Mouse (Mus musculus) macrophage (primary cell): Measurements from ENCODE around the gene Cdk1. TPM values are rescaled to one million over a fixed set of nuclear protein-coding genes. Genes with fewer than 3 reads are reported as not detected.

Source experiments
- H3K27ac ChIP-seq: fragments of 350-480 bp; formaldehyde crosslinking; 2 replicates; pipeline ENCODE4 v1.9.0; 2021
- H3K36me3 ChIP-seq: fragments of 350-480 bp; formaldehyde crosslinking; 2 replicates; pipeline ENCODE4 v1.9.0; 2021; ENCODE audit errors: inconsistent target
- H3K4me3 ChIP-seq: fragments of 350-480 bp; formaldehyde crosslinking; 2 replicates; pipeline ENCODE4 v1.9.0; 2021; ENCODE audit errors: inconsistent target
- H3K79me2 ChIP-seq: fragments of 350-480 bp; formaldehyde crosslinking; 2 replicates; pipeline ENCODE4 v1.9.0; 2021; ENCODE audit errors: inconsistent target
- WGBS: methylation state at CpG from one replicate; pipeline ENCODE4 v1.1.7; 2026; ENCODE audit warnings: inconsistent platforms; ENCODE audit not compliant: missing documents; 5-methylcytosine and 5-hydroxymethylcytosine counted together
- polyA plus RNA-seq: library from polyadenylated mRNA; stranded (reverse); fragments of 250-400 nt; gene quantifications from 3 replicates; pipeline ENCODE4 v1.2.4, GENCODE M21; 2018; ENCODE audit warnings: inconsistent platforms
- total RNA-seq, 78 experiments: library from RNA; depleted of rRNA; stranded (reverse); fragments of 250-400 nt; gene quantifications; 1 replicate in 9 of 78; 2 replicates in 24 of 78; 3 replicates in 43 of 78; 4 replicates in 2 of 78; pipeline ENCODE4 v1.2.4; 2018; ENCODE audit warnings: inconsistent platforms in 56 of 78

Gene Cdk1
- 10 to 100 TPM in 2 of 26 experiments, 1 to 10 TPM in 24; 1.9 to 21.3 (median 5.5) TPM for total RNA-seq (2018; cell fraction: chromatin; rRNA removed)
- total RNA-seq (2018; cell fraction: cytosol; rRNA removed), result 10 to 100 TPM; 14.3 to 40.4 (median 20.4) TPM
- 10 to 100 TPM in 3 of 26 experiments, 1 to 10 TPM in 23; 2.2 to 44.9 (median 6.0) TPM for total RNA-seq (2018; cell fraction: nucleus; rRNA removed)
- 23.9 to 111 TPM (median 50.1 TPM) in 3 replicates for polyA plus RNA-seq

DNA sequence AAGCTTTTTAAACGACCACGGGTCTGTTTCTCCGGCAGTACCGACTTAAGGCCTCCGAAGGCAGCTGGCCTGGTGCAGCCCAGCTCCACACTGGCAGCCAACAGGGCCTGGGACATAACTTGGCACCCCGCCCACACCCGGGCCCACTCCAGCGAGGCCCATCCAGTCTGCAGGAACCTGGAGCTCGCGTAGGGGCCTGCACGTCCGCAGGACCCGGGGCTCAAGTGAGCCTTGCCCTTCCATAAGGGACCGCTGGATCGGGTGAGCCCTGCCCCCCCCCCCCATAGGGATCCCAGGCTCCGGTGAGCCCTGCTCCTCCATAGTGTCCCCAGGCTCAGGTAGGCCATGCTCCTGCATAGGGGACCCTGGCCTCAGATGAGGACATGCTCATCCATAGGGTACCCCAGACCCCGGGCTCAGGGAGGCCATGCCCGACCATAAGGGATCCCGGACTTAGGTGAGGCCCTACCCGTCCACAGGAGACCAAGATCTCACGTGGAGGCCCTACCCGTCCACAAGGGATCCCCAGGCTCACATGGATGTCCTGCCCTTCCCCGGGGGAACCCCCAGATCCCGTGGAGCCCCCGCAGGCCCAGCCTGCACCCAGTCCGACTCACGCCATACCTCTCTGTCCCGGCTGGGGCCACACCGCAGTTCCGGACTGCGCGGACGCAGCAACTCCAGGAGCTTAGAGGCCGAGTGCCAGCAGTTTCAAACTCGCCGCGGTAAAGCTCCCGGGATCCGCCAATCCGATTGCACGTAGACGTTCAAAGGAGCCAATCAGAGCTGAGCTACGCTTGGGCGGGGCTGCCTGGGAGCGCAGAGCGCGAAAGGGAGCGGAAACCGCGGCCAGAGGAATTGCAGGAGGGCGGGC is at the start of gene Cdk1:
Gene Cdk1, minus strand, starts transcription at position 727 of the 874 bp plus-strand sequence.
- no peaks in the 10 kb centered on the region for H3K36me3 ChIP-seq
- peak within 1 kb of the TSS; percentile 73 for H3K27ac ChIP-seq
- under 1% methylated on average over 50 of the region's 51 CpGs for WGBS
- peaks cover 53% of the 10 kb centered on the region for H3K79me2 ChIP-seq
- peak within 1 kb of the TSS; percentile 81 for H3K4me3 ChIP-seq

DNA sequence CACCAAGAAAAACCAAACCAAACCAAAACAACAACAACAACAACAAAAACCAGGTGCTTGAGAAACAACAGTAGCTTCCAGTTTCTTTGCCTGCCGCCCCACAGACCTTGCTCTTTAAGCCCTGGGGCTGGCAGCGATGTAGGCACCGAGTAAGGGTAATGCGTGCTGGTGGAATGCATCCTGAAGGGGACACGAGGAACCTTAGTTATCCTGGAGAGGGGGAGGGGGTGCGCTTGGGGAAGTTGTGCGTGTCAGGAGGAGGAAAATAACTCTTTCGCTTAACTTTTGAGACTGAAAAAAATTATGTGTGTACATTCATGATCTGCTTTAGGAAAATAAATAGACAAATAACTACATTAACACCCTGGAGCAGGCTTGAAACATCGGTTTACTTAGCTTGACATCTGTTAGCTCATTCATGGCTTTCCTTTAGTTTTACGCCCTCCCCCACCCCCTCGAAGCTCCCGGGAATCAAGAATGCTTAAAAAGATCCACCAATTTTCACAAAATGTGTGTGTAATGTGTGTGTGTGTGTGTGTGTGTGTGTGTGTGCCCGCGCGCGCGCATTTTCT is 47.2 kb upstream of the Cdk1 start:
- Histone ChIP-seq H3K4me3 (no peak overlapping the region), H3K27ac (no peak overlapping the region), H3K79me2 (no peaks in the 10 kb centered on the region), H3K36me3 (no peaks in the 10 kb centered on the region)
- 7% methylated on average over 16 of the region's 17 CpGs for WGBS

DNA sequence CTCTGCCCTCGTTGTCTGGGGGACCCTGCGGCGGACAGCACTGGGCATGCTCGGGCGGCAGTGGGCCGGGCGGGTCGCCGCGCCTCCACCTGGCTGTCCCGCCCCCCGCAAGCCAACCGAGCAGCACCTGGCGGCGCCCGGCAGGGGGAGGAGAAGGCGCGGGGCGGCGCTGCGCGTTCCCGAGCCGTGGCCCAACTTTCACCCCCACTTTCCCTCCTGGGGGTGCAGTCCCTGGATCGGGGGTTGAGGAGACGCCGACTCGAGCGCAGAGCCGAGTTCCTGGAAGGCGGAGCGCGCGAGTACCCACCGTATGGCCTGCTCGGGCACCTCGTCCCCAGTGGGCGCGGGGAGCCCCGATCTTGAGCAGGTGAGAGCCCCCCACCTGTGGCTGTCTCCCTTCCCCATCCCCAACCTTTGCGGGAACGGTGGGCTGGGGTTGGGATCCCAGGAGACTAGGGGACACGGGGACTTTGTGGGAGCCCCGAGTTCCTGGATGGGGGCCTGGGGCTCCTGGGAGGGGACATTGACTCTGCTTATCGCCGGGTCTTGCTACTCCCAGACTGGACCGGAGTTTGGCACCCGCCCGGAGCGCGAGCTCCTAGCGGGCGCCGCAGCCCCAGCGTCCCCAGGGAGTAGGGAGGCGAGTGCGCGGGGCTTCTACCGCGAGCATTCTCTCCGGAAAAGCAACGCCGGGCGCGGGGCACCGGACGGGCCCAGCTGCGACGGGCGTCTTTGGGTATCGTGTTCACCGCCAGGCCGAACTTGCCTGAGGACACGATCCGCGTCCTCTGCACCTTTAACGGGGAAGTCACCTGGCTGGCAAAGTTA is 46.2 kb upstream of the Cdk1 start, which contains the start of gene Ank3:
Gene Ank3, plus strand, starts transcription at position 11 of the 828 bp plus-strand sequence.
- no peaks in the 10 kb centered on the region for H3K79me2 ChIP-seq
- WGBS, result 3% methylated on average over 77 of the region's 77 CpGs
- no peaks in the 10 kb centered on the region for H3K36me3 ChIP-seq
- no peak within 1 kb of the TSS for H3K27ac ChIP-seq
- no peak within 1 kb of the TSS for H3K4me3 ChIP-seq

DNA sequence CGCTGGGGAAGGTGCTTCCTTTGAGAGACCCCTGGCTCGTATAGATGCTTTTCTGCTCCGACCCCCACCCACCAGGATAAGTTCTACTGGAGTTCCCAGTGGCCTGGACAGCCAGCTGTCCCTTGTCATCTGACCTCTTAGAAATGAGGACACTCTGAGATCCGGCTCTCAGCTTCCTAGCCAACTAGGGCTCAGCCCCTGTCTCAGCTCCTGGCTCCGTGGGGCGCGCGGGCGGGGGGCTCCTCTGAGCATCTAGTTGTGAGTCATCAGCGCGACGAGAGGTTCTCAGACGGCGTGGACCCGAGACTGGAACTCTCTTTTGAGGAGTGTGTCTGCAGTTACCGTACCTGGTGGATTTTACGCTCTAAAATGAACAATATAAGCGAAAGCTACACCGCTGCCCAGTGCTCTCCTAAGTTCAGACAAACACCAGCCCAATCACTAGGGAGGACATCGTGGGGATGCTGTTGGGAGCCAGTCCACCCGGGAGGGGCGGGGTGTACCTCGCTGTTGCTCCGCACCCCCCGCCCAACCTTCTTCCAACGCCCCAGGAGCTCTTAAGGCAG is 45.5 kb upstream of the Cdk1 start:
- WGBS, result 2% methylated on average over 26 of the region's 26 CpGs
- Histone ChIP-seq H3K36me3 (no peaks in the 10 kb centered on the region), H3K79me2 (no peaks in the 10 kb centered on the region), H3K27ac (no peak overlapping the region), H3K4me3 (no peak overlapping the region)

DNA sequence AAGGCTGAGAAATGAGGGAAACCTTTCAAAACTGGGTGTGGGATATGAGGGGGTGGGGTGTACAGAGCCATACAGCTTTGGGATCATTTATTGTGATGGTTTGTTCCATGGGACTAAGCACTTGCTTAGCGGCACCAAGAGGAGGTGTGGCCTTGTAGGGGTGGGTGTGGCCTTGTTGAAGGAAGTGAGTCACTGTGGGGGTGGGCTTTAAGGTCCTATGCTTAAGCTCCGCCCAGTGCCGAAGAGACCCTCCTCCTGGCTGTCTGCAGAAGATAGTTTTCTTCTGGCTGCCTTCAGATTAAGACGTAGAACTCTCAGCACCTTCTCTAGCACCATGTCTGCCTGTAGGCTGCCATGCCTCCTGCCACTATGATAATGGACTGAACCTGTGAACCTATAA is 36.8 kb upstream of the Cdk1 start:
- H3K4me3 ChIP-seq, result no peak overlapping the region
- H3K27ac ChIP-seq, result no peak overlapping the region
- 89% methylated on average over 4 of the region's 4 CpGs for WGBS
- H3K36me3 ChIP-seq, result no peaks in the 10 kb centered on the region
- no peaks in the 10 kb centered on the region for H3K79me2 ChIP-seq

DNA sequence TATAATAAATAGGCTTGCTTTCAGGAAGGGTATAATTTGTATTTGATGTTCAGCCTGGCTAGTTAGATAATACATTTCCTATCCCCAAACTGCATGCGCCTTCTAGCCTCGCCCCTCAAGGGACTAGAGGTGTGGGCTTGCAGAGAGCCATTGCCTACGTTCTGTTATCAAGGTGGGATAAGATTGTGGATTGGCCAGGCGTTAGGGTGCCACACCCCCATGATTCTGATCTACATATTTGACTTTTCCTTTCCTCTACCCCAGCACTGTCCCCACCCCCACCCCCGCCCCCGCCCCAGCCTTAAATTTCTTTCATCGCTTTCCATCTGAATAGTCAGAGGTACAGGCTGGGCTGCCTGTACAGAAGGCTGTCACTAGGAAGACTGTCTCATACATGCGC is 34.0 kb upstream of the Cdk1 start:
- H3K27ac ChIP-seq, result no peak overlapping the region
- 84% methylated on average over 8 of the region's 8 CpGs for WGBS

DNA sequence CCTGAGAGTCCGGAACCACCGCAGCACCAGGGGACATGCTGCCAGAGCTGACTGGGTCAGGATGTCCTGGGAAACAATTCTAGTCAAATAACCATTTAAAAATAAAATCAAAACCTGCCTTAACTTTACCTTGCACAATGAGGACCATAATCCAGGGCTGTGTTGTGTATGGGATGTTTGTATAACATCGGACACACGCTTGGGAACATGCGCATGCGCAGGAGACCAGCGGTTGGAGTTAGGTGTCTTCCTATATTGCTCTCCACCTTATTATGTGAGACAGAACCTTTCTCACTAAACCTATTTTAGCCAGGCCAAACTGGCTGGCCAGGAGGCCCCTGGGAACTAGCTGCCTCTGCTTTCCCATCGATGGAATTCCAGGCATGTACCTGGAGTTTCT is 32.4 kb upstream of the Cdk1 start:
- no peak overlapping the region for H3K4me3 ChIP-seq
- no peak overlapping the region for H3K27ac ChIP-seq
- H3K36me3 ChIP-seq, result no peaks in the 10 kb centered on the region
- WGBS, result 93% methylated on average over 8 of the region's 8 CpGs
- H3K79me2 ChIP-seq, result no peaks in the 10 kb centered on the region

More for the DNA sequence above, 34.0 kb upstream of the Cdk1 start:
- Histone ChIP-seq H3K79me2 (no peaks in the 10 kb centered on the region), H3K36me3 (no peaks in the 10 kb centered on the region), H3K4me3 (no peak overlapping the region)

DNA sequence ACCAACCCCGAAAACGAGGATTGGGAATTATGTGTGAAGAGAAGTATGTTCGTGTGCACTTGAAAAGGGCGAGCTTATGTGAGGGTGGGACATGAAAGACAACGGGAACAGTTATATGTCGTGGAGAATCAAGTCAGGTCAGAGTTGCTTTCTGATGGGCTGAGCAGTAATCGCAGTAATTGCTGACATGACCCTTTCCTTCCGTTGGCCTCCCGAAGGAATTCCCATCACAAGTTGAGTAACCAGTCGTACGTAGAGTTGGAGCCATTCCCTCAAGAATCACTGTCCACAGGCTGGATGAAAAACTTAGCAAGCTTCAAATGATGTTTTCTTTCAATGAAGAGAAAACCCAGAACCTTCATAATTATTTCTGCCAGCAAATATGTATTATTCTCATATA is 31.9 kb upstream of the Cdk1 start:
- Histone ChIP-seq H3K36me3 (no peaks in the 10 kb centered on the region), H3K4me3 (no peak overlapping the region), H3K27ac (no peak overlapping the region), H3K79me2 (no peaks in the 10 kb centered on the region)
- 83% methylated on average over 11 of the region's 11 CpGs for WGBS

DNA sequence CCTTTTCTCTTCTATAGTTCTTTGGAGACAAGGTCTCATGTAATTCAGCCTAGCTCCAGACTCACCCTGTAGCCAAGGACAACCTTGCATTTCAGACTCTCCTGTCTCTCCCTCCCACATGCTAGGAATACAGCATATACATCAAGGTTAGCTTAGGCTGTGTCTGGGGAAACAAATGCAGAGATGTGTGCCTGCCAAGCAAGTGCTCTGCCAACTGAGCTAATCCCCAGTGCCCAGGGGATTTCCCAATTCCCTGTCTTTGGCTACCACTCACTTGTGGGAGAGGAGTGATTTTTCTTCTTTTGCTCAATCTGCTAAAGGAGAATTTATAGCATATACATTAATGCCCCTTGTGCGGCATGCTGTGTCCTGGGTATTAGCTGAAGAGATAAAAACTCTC is 30.4 kb upstream of the Cdk1 start:
- Histone ChIP-seq H3K36me3 (no peaks in the 10 kb centered on the region), H3K4me3 (no peak overlapping the region), H3K79me2 (no peaks in the 10 kb centered on the region), H3K27ac (no peak overlapping the region)
- WGBS, result 100% methylated on average over 1 of the region's 1 CpGs

DNA sequence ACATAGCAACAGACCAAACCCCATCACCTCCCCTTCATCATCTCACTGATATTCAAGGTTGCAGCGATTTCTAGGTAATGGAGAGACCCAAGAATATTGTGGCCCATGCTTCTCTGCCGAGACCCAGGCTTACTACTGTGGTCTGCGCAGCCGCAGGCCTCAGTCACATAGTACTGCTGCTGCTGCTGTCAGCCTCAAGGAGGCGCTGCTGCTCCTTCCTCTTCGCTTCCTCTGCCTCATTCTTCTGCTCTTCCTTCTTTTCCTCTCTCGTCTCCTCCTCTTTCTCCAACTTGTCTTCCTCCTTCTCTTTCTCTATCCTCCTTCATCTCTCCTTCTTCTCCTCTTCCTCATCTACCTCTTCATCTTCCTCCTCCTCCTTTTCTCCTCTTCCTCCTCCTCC is 22.4 kb upstream of the Cdk1 start:
- Histone ChIP-seq H3K79me2 (no peaks in the 10 kb centered on the region), H3K4me3 (no peak overlapping the region), H3K36me3 (no peaks in the 10 kb centered on the region), H3K27ac (no peak overlapping the region)
- 75% methylated on average over 7 of the region's 7 CpGs for whole genome bisulfite sequencing

DNA sequence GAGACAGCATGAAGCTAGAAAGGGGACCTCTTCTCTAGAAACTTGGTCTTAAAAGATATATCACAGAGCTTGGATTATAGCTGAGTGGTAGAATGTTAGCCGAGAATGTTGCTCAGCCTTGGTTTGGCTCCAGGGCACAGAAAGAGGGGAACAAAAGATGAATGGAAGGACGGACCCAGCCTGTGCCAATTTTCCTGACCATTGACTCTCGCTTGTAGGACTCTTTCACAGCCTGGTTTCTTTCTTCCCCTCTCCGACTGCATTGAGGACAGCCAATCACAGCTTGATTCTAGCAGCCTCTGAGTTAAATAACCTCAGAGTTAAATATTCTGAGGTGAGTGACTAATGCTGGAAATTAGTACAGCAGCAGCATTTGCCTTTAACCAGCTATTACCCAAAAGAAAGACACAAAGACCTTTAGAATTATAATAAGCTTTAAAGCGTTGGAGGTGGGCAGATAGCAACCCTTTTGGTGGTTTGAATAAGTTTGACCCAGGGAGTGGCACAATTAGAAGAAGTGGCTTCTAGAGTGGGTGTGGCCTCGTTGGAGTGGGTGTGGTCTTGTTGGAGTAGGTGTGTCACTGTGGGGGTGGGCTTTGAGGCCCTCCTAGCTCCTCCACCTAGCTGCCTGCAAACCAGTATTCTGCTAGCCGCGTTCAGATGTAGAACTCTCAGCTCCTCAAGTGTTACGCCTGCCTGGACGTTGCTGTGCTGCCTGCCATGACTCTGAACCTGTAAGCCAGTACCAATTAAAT is 21.2 kb upstream of the Cdk1 start:
- Histone ChIP-seq H3K27ac (no peak overlapping the region), H3K79me2 (no peaks in the 10 kb centered on the region), H3K36me3 (no peaks in the 10 kb centered on the region), H3K4me3 (no peak overlapping the region)
- WGBS, result 79% methylated on average over 10 of the region's 10 CpGs

DNA sequence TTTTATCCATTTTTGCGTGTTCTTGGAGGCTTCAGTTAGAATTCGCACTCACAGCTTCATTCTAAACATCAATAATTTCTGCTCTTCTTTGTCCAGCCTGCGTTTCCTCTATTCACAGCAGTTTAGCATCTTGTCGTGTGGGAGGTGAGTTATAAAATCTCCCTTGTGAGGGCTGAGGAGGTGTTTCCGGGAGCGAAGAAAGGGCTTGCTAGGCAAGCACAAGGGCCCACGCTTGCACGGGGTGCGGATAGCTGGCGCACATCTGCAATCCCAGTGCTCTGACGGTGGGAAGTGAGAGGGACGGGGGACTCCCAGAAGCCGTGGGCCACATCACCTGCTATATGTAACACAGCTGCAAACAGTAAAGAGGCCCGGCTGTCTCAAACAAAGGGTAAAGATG is 19.3 kb upstream of the Cdk1 start:
- WGBS, result 90% methylated on average over 14 of the region's 14 CpGs
- Histone ChIP-seq H3K79me2 (no peaks in the 10 kb centered on the region), H3K4me3 (no peak overlapping the region), H3K27ac (no peak overlapping the region), H3K36me3 (no peaks in the 10 kb centered on the region)

DNA sequence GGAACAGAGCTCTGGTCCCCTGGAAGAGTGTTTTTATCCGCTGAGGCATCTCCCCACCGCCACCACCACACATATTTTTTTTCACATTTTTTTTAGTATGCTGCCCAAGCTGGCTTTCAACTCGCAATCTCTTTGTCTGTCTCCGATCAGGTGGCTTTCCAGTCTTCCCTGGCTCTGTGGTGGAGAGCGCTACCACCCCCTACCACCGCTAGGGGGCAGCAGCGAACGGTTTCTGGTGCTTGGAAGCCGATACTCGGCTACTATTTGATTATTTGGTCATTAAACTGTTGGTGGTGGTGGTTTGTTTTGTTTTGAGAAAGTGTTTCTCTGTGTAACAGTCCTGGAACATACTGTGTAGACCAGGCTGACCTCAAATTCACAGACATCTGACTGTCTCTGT is 18.7 kb upstream of the Cdk1 start:
- no peak overlapping the region for H3K4me3 ChIP-seq
- no peaks in the 10 kb centered on the region for H3K36me3 ChIP-seq
- H3K27ac ChIP-seq, result no peak overlapping the region
- H3K79me2 ChIP-seq, result no peaks in the 10 kb centered on the region
- WGBS, result 26% methylated on average over 10 of the region's 10 CpGs

DNA sequence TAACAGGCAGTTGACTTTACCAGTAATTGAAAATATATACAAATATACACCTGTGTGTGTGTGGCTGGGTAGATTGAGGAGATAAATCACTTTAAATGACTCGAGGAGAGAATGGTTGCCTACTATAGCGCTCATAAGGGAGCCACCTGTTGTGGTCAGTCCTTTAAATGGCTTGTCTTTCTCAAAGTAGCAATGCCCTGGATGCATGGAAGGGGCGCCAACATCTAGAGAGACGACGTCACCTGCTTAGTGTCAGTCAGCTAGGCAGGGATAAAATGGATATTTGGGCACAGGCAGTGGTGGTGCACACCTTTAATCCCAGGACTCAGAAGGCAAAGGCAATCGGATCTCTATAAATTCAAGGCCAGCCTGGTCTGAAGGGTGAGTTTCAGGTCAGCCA is 16.6 kb upstream of the Cdk1 start:
- H3K4me3 ChIP-seq, result no peak overlapping the region
- H3K36me3 ChIP-seq, result no peaks in the 10 kb centered on the region
- WGBS, result 79% methylated on average over 6 of the region's 6 CpGs
- no peaks in the 10 kb centered on the region for H3K79me2 ChIP-seq
- no peak overlapping the region for H3K27ac ChIP-seq
